Mouse (Mus musculus) cerebellum, postnatal 14 days (tissue): Measurements from ENCODE around the gene Actr2.
"Not testable (repeated sequence)": the region's sequence is repeated elsewhere in the genome, so short reads cannot be mapped to it uniquely, and the experiment has no call there.

Source experiments
- DNase-seq, 2 experiments: peaks; one replicate each; pipeline ENCODE4 v3.0.0; 2021; ENCODE audit warnings: mixed read lengths in 2 of 2

Actr2 gene

DNA sequence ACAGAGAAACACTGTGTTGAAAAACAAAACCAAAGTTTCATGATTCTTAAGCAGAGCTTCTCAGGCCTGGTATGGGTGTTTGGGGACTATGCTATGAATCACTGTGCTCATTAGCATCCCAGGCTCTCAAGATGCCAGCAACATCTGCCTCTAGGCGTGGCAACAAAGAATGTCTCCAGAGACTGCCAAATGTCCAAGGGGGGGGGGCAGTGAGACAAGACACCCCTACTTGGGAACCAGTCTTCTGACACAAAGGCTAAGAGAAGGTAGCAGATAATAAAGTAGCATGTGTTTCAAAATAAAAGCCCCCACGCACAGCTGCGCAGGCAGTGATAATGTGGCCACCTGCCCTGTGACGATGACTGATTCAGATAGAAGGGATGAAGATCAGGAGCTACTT is 69.5 kb downstream of the Actr2 start:
- DNase-seq = no peak

DNA sequence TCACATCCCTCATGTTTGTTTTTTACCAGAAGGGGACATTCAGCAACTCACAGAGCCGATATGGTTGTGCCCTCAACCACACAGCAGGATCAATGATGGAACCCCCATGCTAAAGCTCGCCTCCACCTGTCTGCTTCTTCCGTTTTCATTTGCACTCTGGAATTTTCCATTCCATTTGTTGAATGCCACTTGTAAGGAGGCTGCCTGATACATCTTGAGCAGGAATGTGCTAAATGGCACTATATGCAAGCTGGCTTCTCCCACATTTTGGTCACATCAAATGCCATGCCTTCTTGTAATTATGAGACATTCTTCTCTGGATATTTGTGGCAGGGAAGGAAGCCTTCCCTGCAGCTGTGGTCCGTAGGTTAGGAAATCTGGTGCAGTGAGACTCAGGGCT is 70.6 kb downstream of the Actr2 start:
- DNase-seq = no peak

DNA sequence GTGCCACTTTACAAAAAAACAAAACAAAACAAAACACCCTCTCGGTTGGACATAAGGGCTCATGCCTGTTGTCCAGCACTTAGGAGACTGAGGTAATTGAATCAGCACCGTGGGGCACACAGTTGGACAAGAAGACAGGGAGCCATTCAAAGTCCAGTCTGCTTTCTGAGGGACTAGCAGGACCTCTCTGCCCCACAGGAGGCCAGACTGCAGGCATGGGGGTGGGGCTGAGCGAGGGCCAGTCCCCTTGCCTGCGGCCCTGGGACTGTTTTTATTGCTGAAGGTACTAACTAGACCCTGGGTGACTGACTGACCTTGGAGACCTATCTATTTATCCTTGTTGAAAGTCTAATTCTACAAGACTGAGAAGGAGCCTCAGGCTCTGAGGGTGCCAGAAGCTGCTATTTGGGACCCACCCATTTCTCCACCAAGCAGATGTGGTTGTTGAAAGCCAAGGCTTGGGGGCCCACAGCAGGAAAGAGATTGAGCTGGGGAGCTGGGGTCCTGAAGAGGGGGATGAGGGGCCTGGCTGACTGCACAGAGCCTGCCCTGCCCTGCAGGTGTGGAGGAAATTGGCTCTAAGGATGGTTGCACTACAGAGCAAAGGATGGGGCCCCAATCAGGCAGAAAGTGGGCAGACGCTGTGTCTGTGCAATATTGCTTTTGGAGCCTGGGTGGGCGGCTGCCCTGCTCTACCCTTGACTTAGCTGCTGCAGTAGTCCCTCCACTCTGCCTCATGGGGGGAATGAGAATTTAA is 71.4 kb downstream of the Actr2 start:
- DNase-seq = no peak

DNA sequence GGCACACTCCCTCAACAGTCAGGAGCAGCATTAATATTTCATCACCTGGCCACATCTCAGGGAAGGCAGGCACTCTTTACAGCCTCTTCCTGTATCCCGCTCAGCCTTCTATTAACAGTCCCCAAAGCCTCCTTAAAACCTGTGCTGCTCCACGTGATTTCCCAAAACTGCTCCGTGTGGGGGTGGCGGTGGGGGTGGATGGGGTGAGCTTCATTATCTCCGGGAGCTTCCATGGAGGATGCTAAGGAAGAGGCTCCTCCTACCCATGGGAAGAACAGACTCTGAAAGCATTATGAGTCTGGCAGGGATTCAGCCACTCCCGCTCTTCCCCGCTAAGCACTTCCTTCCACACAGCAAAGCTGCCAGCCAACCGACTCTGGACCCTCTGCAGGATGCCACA is 74.0 kb downstream of the Actr2 start:
- DNase-seq = peak; percentile 71 to 75

DNA sequence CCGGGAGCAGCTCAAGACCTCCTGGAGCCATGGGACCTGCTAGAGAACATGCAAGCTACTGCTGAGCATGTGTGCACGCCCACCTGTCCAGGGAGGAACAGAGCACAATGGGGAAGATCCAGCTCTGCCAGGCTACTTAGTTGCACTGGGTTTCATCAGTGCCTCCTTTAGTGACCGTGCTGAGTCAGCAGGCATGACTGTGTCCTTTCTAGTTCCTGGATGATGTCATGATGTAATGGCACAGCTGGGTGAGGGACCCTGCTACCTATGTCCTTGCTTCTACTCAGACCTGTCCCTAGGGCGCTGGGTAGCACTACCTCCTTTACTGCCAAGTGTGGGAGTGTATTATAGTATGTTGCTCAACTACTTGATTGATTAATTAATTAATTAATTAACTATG is 75.0 kb downstream of the Actr2 start:
- DNase-seq = no peak

DNA sequence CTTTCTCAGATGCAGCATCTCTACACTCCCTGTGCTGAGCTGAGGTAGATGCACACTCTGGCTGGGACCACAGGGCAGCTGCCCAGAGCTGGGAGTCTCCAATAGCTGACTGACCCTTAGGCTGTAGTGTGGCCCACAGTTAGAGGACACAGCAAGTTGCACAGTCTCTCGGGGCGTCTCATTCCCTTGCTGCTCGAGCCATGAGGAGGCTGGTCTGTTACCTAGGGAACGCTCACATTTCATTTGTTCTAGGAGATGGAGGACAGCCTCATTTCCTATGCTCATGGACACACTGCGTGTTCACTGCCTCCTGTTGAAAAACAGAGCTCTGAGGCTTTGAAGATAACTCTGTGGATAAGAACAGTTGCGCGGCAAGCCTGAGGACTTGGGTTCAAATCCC is 76.7 kb downstream of the Actr2 start:
- no peak for DNase-seq

DNA sequence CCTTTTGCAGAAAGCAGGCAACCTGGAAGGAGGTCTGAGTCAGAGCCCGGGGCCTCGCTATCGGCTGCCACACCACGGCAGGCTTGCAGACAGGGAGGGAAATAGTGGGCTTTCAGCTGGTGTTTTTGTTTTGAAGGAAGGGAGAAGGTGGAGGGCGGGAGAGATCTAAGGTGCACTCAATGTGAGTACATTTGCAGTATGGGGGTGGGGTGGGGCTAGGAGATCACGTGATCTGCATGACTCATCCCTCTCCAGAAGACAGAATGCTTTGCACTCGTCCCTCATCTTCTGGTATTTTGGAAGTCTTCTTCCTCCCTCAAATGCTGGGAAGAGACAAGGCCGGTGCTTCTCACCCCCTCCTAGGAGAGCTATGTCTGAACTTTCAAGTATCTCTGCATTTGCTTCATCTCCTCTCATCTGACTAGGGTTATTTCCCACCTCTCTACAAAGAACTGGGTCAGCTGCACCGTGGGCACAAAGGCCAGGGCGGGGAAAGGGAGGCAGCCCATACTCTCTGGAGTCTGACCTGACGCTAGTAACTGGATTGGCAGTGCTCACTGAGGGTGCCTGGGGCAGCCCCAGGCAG is 77.3 kb downstream of the Actr2 start:
- DNase-seq = peak in 1 of 2 experiments; percentile 39

DNA sequence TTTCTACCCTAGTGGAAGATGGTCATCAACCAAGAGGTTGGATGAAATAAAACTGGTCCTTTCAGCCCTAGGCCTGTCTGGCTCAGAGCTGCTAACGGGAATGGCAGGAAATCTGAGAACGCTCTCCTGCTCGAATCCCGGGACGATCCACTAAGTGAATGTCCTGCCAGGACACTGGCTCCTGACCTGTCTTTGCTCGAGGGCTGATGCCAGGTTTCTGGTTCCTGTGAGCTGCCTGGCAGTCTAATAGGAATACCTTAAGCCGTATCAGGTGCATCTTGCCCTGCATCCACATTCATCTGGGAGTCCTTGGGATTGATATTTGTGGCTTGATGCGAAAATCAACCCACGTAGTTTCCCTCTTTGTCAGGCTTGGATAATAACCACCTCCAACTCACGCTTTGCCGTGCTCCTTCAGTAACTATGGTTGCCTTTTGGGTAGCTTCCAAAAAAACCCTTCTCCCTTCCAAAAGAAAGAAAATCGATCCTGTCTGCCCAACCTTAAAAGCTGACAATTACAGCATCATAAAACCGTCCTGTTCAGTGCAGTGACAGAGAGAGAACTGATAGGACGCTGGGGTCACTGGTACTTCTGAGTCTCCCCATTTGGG is 78.3 kb downstream of the Actr2 start:
- peak; percentile 27 to 55 for DNase-seq

DNA sequence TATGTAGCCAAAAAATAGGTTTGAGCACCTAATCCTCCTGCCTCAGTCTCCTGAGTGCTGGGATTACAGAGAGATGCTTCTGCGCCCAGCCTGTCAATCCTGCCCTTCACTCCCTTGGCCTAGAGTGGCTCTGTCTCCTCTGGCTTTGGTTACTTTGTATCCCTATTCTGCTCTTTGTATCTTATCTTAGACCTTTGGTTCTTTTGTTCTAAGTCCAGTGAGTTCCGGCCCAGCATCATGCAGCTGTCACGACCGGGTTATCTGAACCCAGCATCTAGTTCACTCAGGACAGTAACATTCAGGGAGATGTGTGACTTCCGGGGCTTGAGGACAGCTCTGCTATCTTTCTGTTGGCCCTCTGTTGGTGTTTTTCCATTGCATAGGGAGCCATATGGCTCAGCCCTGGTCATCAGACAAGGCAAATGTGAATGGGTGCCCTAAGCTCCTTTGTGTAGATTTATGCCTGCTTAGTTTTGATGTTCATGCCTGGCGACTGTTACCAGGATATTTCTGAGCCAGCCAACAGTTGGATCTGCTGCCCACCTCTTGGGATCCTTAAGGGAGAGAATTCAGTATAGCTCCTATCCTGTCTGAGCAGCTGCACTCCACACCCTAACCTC is 79.1 kb downstream of the Actr2 start:
- no peak for DNase-seq

DNA sequence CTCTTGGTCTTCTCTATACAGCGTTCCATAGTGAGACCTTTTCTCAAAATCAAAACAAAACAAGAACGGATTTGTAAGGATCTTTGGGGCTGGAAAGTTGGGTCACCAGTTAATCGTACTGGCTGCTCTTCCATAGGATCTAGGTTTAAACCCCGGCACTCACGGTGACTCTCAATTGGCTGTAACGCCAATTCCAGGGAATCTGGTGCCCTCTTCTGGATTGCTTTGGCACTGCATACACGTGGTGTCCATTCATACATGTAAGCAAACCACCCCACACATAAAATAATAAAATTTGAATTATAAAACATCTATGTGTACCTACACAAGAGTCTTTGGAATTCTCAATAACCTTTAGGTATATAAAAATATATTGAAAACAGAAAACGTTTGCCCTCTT is 81.2 kb downstream of the Actr2 start:
- DNase-seq = peak; percentile 58 to 63

DNA sequence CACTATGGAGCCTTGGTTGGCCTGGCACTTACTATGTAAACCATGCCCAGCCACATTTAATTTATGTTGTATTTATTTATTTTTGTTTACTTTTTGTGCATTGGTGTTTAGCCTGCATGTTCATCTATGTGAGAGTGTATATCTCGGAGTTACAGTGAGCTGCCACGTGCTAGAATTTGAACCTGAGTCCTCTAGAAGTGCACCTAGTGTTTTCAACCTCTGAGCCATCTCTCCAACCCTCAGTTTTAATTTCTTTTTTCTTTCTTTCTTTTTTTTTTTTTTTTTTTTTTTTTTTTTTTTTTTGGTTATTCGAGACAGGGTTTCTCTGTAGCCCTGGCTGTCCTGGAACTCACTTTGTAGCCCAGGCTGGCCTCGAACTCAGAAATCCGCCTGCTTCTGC is 81.7 kb downstream of the Actr2 start:
- DNase-seq = not testable (repeated sequence)

DNA sequence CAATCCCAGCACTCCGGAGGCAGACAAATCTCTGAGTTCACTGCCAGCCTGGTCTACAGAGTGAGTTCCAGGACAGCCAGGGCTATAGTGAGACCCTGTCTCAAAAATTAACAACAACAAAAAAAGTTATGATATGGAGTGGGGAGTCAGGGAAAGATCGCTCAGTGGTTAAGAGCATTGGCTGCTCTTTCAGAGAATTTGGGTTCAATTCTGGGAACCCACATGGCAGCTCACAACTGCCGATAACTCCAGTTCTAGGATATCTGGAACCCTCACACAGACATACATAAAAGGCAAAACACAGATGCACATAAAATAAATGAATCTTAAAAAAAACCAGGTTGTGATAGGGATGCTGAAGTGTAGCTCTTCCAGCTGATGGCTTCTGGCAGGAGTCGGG is 83.7 kb downstream of the Actr2 start:
- no peak for DNase-seq

DNA sequence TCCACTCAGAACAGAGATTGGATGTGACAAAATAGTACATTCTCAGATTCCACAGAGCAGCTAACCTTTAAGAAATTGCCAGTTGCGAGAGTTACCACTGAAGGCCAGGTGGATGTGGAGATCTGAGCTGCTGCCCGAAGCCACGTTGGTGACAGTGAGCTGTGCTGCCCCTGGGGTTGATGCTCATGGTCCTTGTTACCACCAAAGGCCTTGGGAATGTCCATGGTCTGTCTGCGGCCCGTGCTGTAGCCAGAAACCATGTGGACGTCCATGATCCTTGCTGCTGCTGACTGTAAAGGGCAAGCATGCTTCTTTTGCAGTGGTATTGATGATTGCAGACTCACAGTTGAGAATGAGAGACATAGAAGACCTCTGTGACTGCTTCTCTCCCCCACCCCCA is 84.3 kb downstream of the Actr2 start:
- DNase-seq = no peak

DNA sequence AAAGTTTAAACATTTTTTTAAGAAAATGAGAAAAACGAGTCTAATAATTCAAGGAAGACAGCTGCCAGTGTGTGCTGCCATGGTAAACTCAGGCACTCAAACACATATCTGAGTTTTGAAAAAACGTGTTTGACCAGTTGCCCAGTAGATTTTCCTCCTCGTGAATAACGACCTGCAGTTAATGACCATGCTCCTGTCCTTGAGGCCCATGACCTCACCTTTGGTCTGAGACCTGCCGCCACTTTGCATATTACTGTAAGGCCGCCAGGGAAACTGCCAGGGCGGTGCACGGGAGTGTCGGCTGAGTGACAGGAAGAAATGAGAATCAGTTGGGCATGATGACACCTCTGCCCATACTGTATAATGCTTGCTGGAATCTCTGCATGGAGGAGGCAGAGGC is 85.0 kb downstream of the Actr2 start:
- no peak for DNase-seq

DNA sequence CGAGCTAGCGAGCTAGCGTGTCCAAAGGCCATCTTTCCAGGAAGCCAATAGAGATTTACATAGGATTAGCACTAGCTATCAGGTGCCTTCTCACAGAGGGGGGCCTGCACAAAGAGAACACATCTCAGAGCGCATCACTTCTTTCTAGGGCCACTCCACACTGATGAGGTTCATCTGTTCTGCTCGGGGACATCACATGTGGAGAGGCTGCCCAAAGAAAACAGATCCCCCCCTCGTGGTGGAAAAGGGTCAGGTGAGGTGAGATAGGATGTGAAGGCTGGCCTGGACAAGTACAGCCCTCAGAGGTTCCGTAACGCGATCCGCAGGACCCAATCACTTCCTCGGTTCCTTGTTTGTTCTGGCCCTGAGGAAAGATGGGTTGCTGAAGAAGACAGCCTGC is 86.8 kb downstream of the Actr2 start:
- peak in 1 of 2 experiments; percentile 26 for DNase-seq

DNA sequence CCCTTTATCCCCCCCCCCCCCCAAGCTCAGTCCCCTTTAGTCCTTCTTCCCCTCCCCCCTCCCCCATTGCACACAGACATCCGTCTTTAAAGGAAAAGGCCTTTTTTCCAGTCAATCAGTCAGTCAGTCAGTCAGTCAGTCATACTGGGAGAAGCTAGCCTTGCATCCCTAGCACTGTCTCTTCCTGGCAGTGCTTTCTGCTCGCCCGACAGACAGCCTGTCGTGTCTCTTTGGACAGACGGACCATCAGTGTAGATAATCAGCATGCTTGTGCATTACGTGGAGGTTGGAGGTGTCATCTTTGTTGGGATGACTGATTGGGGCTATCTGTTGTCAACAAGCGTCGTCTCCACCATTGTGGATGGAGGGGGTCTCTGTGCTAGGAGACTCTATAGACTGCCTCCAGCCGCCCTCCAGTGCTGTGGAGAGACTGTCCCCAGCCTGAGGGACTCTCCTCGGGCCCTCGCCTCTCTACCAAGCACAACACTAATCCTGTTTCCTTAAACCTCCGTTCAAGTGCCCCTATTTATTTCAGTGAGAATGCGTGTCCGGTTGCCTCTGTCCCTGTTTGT is 89.7 kb downstream of the Actr2 start:
- no peak for DNase-seq

DNA sequence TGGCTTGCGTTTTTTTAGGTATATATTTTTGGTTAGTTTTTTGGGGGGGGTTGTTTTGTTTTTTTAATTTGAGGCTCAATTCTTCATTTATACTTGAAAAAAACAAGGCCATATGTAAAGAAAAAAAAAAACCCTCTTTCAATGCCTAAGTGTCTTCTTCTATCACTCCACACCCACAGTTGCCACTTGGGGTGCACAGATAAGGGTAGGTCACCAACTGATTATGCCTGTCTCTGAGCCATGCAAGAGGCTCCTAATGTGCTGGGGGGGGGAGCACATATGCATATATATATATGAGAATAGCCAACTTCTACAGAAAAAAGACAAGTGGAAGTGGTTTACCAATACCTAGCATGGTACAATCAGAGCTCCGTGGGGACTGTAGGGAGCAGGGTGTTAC is 90.3 kb downstream of the Actr2 start:
- DNase-seq = no peak

DNA sequence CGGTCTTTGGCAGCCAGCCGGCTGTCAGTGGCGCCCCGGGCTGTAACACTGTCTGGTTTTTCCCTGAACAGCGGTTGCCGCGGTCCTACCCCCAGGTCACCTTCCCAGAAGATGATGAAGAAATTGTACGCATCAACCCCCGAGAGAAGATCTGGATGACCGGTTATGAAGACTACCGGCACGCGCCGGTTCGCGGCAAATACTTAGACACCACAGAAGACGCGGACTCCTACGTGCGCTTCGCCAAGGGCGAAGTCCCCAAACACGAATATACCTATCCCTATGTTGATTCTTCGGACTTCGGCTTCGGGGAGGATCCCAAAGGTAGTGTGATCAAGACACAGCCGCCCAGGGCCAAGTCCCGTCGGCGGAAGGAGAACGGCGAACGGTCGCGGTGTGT is 92.0 kb downstream of the Actr2 start:
- peak in 1 of 2 experiments; percentile 41 for DNase-seq

DNA sequence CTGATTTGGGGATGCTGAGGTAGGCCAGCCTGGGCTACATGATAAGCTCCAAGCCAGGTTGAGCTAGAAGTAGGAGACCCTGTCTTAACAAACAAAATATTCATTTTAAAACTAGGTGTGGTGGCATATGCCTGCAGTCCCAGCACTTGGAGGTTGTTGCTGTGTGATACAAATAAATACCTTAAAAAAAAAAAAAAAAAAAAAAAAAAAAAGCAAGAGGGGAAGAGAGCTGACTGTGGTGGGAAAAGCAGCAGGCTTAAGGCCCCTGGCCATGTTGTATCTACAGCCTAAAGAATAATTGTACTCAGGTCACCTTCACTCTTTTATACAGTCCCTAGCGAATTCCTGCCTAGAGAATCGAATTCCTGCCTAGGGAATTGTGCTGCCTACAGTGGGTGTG is 93.8 kb downstream of the Actr2 start:
- DNase-seq = no peak

DNA sequence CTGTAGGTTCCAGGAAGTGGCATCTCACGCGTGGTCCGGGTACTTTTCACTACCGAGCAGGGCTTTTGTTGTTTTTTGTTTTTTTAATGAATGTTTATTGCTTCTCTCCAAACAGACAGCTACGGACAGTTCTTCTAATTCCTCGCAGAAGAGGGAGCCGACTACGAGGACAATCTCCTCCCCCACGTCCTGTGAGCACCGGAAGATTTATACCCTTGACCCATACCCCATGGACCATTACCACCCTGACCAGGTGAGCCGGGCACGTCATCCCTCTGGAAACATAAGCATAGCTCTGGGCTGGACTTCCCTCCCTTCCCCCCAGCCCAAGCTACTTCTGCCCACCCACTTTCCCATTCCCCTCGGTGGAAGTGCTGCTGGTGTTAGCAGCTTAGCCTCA is 94.8 kb downstream of the Actr2 start:
- no peak for DNase-seq

DNA sequence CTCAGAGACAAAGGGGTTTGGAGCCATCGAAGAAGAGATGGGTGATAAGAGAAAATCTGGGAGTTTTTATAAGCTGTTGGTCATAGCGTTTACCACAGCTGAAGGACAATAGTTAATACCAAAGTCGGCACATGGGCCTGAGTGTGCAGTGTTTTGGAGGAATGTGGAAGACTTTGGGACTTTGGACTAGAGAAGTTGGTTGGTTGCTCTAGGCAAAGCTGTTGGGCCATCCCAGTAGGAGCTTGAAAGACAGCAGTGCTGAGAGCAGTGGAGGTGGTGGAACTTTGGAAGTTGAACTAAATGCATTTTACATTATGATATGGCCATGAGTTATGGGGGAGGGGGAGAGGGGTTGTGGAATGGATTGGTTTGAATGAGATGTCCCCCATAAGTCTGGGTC is 99.3 kb downstream of the Actr2 start:
- no peak for DNase-seq
